In genomic region chr8:105935863-105936603, GRCm38 (mm10) we compare ENCODE assay signal across 8 mouse cellular contexts. TPM values are rescaled to one million over a fixed set of nuclear protein-coding genes. Genes with fewer than 3 reads are reported as not detected.
DNase-seq lines count a peak whose midpoint lies in the region; ATAC-seq and TF ChIP-seq lines count a peak whose summit lies in the region.

No protein-coding gene starts in this region.

- H3K9me3 ChIP-seq in heart, embryonic 15.5 days (replicated peaks) = no peaks in the 10 kb centered on the region
- H3K9me3 ChIP-seq in hindbrain, embryonic 15.5 days = no peaks in the 10 kb centered on the region

- intact Hi-C loops in heart, postnatal 36 days (cut with DNase I) = loop anchor here (5.0 kb wide), 1 partner anchor 76 kb away; the partner anchor contains the start of gene Ddx28
- intact Hi-C loops in left cerebral cortex, postnatal 4 days (cut with DNase I) = no loop called here

- no peak for DNase-seq in heart, postnatal 36 days
- DNase-seq in c-Kit-positive CD71-positive TER-119-negative erythroid progenitor cells, embryonic 14.5 days (ENCODE audit: low read depth) = peak; percentile 15
- no peak for DNase-seq in left cerebral cortex, postnatal 4 days
- no peak for DNase-seq in layer of hippocampus, postnatal 14 days (ENCODE audit: low spot score in 2 of 2)
- no peak for DNase-seq in embryo, embryonic 10 days (ENCODE audit: low spot score)

- no peak for TF ChIP-seq POLR2A in myocyte (IDR thresholded peaks at IDR 0.05; ENCODE audit: insufficient read length, low read depth)

- H3K4me2 ChIP-seq in heart, embryonic 15.5 days = peak overlapping the region; percentile 85
- H3K4me2 ChIP-seq in hindbrain, embryonic 15.5 days = peak overlapping the region; percentile 92
- peak overlapping the region; percentile 95 for H3K4me2 ChIP-seq in myocyte (ENCODE audit: low read depth)

- H3K9ac ChIP-seq in heart, embryonic 15.5 days = peak overlapping the region; percentile 70
- peak overlapping the region; percentile 78 for H3K9ac ChIP-seq in hindbrain, embryonic 15.5 days

- no peaks in the 10 kb centered on the region for H3K27me3 ChIP-seq in heart, embryonic 15.5 days
- no peaks in the 10 kb centered on the region for H3K27me3 ChIP-seq in hindbrain, embryonic 15.5 days
- H3K27me3 ChIP-seq in myocyte (ENCODE audit: control insufficient read depth, insufficient read depth, insufficient read length) = no peaks in the 10 kb centered on the region

- H3K79me2 ChIP-seq in myocyte (ENCODE audit: control insufficient read depth, insufficient read depth) = no peaks in the 10 kb centered on the region

- peak overlapping the region; percentile 89 for H3K27ac ChIP-seq in heart, embryonic 15.5 days
- peak overlapping the region; percentile 94 for H3K27ac ChIP-seq in hindbrain, embryonic 15.5 days (replicated peaks)

- peaks cover 13% of the 10 kb centered on the region for H3K4me1 ChIP-seq in heart, embryonic 15.5 days (replicated peaks)
- peaks cover 26% of the 10 kb centered on the region for H3K4me1 ChIP-seq in hindbrain, embryonic 15.5 days (replicated peaks)

- ATAC-seq in heart, embryonic 15.5 days (replicated peaks; ENCODE audit: insufficient number of reproducible peaks, insufficient read depth, low FRiP score, low read depth) = no peak
- ATAC-seq in hindbrain, embryonic 15.5 days (ENCODE audit: low FRiP score, low read depth) = no peak

- peak overlapping the region; percentile 53 for H3ac ChIP-seq in myocyte (ENCODE audit: control insufficient read depth, insufficient read length)

- 0 out of 2 replicates have a peak, but pooled peaks cover 5% of the 10 kb centered on the region for H3K36me3 ChIP-seq in heart, embryonic 15.5 days
- peaks cover 4% of the 10 kb centered on the region; the same call in 1 of the 2 replicates for H3K36me3 ChIP-seq in hindbrain, embryonic 15.5 days
- H3K36me3 ChIP-seq in myocyte (ENCODE audit: control insufficient read depth, insufficient read depth) = no peaks in the 10 kb centered on the region

- peak overlapping the region; percentile 68 for H3K4me3 ChIP-seq in heart, embryonic 15.5 days
- H3K4me3 ChIP-seq in hindbrain, embryonic 15.5 days = peak overlapping the region; percentile 56
- peak overlapping the region; percentile 99 for H3K4me3 ChIP-seq in myocyte

- WGBS in heart, embryonic 15.5 days = 25% methylated on average over 7 of the region's 7 CpGs
- WGBS in hindbrain, embryonic 15.5 days = 34% methylated on average over 7 of the region's 7 CpGs

TF ChIP-seq in myocyte, 11 proteins besides CTCF, POLR2A, EP300 and RAD21:
- no peak for TF ChIP-seq MAX (IDR thresholded peaks at IDR 0.05; ENCODE audit: low read depth)
- no peak for TF ChIP-seq MYOG (IDR thresholded peaks at IDR 0.05; ENCODE audit: control insufficient read depth in 1 of 3, insufficient read depth in 1 of 3, insufficient read length in 2 of 3, low read depth in 2 of 3)
- no peak for TF ChIP-seq CEBPB (IDR thresholded peaks at IDR 0.05; ENCODE audit: insufficient read depth, poor library complexity, severe bottlenecking)
- no peak for TF ChIP-seq POLR2AphosphoS2 (IDR thresholded peaks at IDR 0.05; ENCODE audit: insufficient read length, low read depth)
- TF ChIP-seq TCF12 (IDR thresholded peaks at IDR 0.05; ENCODE audit: insufficient read depth, poor library complexity, severe bottlenecking) = no peak
- no peak for TF ChIP-seq REST (IDR thresholded peaks at IDR 0.05; ENCODE audit: insufficient read depth, insufficient read length)

RNA-seq across cellular contexts. Expression of gene Psmb10, which starts 2.2 kb away (rescaled TPM):
- 59.4 and 93.4 TPM in 2 replicates for polyA plus RNA-seq in heart, embryonic 15.5 days (2015; fragmentation: Nextera tagmentation; extraction: Ambion mirVana)
- total RNA-seq in heart, postnatal 36 days (2021) = 10 to 100 TPM; 63.6 to 72.7 TPM
- 74.7 and 75.2 TPM in 2 replicates for polyA plus RNA-seq in hindbrain, embryonic 15.5 days (2015; fragmentation: Nextera tagmentation; extraction: Ambion mirVana)
- polyA plus RNA-seq in myocyte (2012; fragmentation: generic; extraction: Trizol) = 60.0 TPM
- total RNA-seq in left cerebral cortex, postnatal 4 days (2021) = 10 to 100 TPM; 50.6 to 70.2 TPM
- 10 to 100 TPM; 62.8 to 71.5 TPM for total RNA-seq in layer of hippocampus, postnatal 14 days (2021)

RNA-seq across cellular contexts. Expression of gene Ctrl, which starts 2.4 kb away (rescaled TPM):
- polyA plus RNA-seq in heart, embryonic 15.5 days (2015; fragmentation: Nextera tagmentation; extraction: Ambion mirVana) = 0.84 and 0.85 TPM in 2 replicates
- total RNA-seq in heart, postnatal 36 days (2021) = under 1 TPM in 1 of 2 experiments, not detected in 1; 0.43 TPM
- polyA plus RNA-seq in hindbrain, embryonic 15.5 days (2015; fragmentation: Nextera tagmentation; extraction: Ambion mirVana) = 3.4 and 4.7 TPM in 2 replicates
- polyA plus RNA-seq in myocyte (2012; fragmentation: generic; extraction: Trizol) = 0.14 TPM
- 1 to 10 TPM; 2.1 to 2.2 TPM for total RNA-seq in left cerebral cortex, postnatal 4 days (2021)
- total RNA-seq in layer of hippocampus, postnatal 14 days (2021) = 1 to 10 TPM; 1.2 to 1.3 TPM

RNA-seq across cellular contexts. Expression of gene Lcat, which starts 7.1 kb away (rescaled TPM):
- 1.3 and 1.7 TPM in 2 replicates for polyA plus RNA-seq in heart, embryonic 15.5 days (2015; fragmentation: Nextera tagmentation; extraction: Ambion mirVana)
- 1 to 10 TPM; 1.0 to 1.1 TPM for total RNA-seq in heart, postnatal 36 days (2021)
- 4.5 and 5.0 TPM in 2 replicates for polyA plus RNA-seq in hindbrain, embryonic 15.5 days (2015; fragmentation: Nextera tagmentation; extraction: Ambion mirVana)
- polyA plus RNA-seq in myocyte (2012; fragmentation: generic; extraction: Trizol) = 1.1 TPM
- 1 to 10 TPM; 6.4 to 8.3 TPM for total RNA-seq in left cerebral cortex, postnatal 4 days (2021)
- total RNA-seq in layer of hippocampus, postnatal 14 days (2021) = 10 to 100 TPM; 46.9 to 52.8 TPM

RNA-seq across cellular contexts. Expression of gene Slc12a4, which starts 29.9 kb away (rescaled TPM):
- 34.1 and 44.5 TPM in 2 replicates for polyA plus RNA-seq in heart, embryonic 15.5 days (2015; fragmentation: Nextera tagmentation; extraction: Ambion mirVana)
- 10 to 100 TPM; 48.0 to 50.3 TPM for total RNA-seq in heart, postnatal 36 days (2021)
- 11.9 and 12.9 TPM in 2 replicates for polyA plus RNA-seq in hindbrain, embryonic 15.5 days (2015; fragmentation: Nextera tagmentation; extraction: Ambion mirVana)
- 95.7 TPM for polyA plus RNA-seq in myocyte (2012; fragmentation: generic; extraction: Trizol)
- total RNA-seq in left cerebral cortex, postnatal 4 days (2021) = 10 to 100 TPM; 19.0 to 21.5 TPM
- total RNA-seq in layer of hippocampus, postnatal 14 days (2021) = 10 to 100 TPM; 28.1 to 35.8 TPM

RNA-seq across cellular contexts. Expression of gene Pskh1, which starts 35.8 kb away (rescaled TPM):
- polyA plus RNA-seq in heart, embryonic 15.5 days (2015; fragmentation: Nextera tagmentation; extraction: Ambion mirVana) = 19.5 and 25.8 TPM in 2 replicates
- 10 to 100 TPM; 15.1 to 17.2 TPM for total RNA-seq in heart, postnatal 36 days (2021)
- polyA plus RNA-seq in hindbrain, embryonic 15.5 days (2015; fragmentation: Nextera tagmentation; extraction: Ambion mirVana) = 11.0 and 11.8 TPM in 2 replicates
- polyA plus RNA-seq in myocyte (2012; fragmentation: generic; extraction: Trizol) = 16.1 TPM
- 10 to 100 TPM in 1 of 2 experiments, 1 to 10 TPM in 1; 8.6 to 10.1 TPM for total RNA-seq in left cerebral cortex, postnatal 4 days (2021)
- 1 to 10 TPM; 7.2 to 9.0 TPM for total RNA-seq in layer of hippocampus, postnatal 14 days (2021)

Comparison
In these comparisons a context has a peak if more than half of its experiments do, and no peak if none do; other contexts are left out.
1. RNA of gene Lcat, which starts 7.1 kb away (total RNA-seq): 46.9 to 52.8 TPM in layer of hippocampus, postnatal 14 days; 6.4 to 8.3 TPM in left cerebral cortex, postnatal 4 days and 1.0 to 1.1 TPM in heart, postnatal 36 days; every median in the first group is over 4 times any median in the second.
2. Peak in every context shown above with its lines, with median percentiles within 50 percentile points of each other: H3K4me2 ChIP-seq and H3K4me3 ChIP-seq.